Mouse (Mus musculus) common myeloid progenitor, adult 5-6 weeks (primary cell): ENCODE results near the gene Rabgap1l. TPM values are rescaled to one million over a fixed set of nuclear protein-coding genes. Genes with fewer than 3 reads are reported as not detected.
A peak's percentile ranks its signal among the peaks of the same experiment; 100 is the strongest.

Experiments
- ATAC-seq: replicated peaks from 2 replicates; pipeline ENCODE4 v1.8.0; 2016; ENCODE audit warnings: low read depth, mild to moderate bottlenecking, moderate TSS enrichment, inconsistent platforms; ENCODE audit not compliant: poor library complexity, severe bottlenecking
- total RNA-seq: library from RNA; stranded (forward); fragments of 200-1000, 187-1606 nt; gene quantifications from 2 replicates; pipeline ENCODE4 v1.2.3, GENCODE M21; 2017

Rabgap1l gene
- total RNA-seq, 1 experiment from 2014 or later: 304 TPM

DNA sequence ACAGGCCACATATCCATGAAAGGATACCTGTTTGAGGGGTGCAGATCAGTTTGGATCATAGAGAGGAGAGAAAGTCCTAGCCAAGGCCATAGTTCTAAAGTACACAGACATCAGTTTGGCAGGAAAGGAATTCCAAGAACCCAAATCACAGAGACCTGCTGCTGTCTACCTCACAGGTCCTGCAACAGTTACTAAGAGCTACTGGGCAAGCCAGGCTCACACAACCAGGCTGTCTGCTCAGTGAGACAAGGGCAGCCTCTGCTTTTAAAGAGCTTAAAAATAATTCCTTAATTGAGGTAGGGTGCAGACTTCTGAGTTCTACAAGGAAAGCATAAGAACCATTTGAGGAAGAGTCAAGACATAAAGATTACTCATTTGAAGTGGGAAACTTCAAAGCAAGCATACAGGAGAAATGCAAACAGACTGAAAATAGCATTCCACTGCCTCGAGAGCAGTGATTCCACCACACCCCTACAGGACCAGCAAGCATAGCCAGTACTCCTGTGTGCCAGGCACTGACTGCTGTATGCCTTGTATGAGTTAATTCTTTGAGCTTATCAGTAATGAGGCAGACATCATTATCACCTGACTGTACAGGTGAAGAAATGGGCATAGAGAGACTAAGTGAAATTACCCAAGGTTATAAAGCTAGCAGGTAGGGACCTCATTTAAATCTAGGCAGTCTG, 521.6 kb downstream of the Rabgap1l start:
- no peak for ATAC-seq

- ATAC-seq: peak; percentile 99
Observed at GRCm38 (mm10) chr1:160268322-160268721, 524.7 kb downstream of the Rabgap1l start.

GRCm38 (mm10) chr1:160263630-160264346, 529.2 kb downstream of the Rabgap1l start:
- ATAC-seq: no peak

DNA sequence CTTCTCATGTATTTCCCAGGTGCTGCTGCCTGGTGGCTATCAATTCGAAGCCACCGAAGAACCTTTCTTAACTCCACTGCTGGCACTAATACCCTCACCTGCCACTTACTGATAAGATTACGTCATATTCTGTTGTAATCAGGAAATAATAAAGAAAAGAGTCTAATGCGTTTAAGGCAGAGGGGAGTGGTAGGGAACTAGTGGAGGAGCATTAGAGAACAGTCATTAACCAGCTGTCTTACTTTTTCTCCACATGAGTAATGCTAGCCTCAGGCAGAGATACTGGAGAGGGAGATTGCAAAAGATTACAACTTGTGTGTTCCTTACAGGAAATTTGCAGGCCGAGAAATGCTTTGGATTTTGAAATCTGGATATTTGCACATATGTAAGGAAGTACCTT, 530.0 kb downstream of the Rabgap1l start:
- ATAC-seq: peak; percentile 42

- no peak for ATAC-seq
Observed at GRCm38 (mm10) chr1:160262415-160262814, 530.6 kb downstream of the Rabgap1l start.

DNA sequence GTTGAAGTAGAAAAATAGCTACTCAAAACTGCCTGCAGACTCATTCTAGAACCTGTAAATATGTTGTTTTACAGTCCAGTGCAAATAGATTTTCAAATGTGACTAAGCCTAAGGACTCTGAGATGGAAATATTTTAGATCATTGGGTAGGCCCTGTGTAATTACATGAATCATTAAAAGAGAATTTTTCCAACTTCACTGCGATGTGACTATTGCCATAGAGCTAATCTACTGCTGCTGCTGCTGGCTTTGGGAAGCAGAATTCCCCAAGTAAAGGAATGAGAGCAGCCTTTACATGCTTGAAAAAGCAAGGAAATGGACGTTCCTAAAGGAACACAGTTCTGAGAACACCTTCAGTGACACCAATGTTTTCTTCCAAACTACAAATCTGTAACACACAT, 531.2 kb downstream of the Rabgap1l start:
- ATAC-seq: no peak

GRCm38 (mm10) chr1:160260605-160261004, 532.4 kb downstream of the Rabgap1l start:
- no peak for ATAC-seq

GRCm38 (mm10) chr1:160259884-160260283, 533.1 kb downstream of the Rabgap1l start:
- ATAC-seq: no peak

GRCm38 (mm10) chr1:160253108-160253507, 539.9 kb downstream of the Rabgap1l start:
- no peak for ATAC-seq

DNA sequence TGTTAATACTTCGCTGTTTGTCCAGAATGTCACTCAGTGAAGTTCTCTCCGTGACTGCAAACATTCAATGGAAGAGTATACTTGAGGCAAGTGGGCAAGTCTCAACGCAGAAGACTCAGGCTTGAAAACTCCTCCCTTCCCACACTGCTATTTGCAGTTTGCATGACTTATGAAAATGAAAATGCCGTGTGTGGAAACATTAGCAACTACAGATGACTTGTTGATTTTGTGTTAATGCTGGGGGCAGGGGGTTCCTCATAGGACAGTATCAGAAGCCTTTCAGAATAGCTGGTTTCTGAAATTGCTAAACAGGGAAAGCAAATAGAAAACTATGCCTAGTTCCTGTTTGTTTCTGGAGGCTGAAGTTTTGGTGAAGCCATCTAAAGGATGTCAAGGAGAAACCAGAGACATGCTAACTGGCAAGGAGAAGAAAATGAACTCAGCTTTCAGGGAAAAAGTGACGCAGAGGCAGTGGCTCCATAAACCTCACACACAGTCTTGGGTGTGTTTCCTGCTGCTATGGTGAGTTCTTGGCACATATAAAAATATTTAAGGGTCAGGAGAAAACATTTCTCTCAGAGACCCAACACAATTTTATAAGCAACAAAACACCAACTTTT, 541.5 kb downstream of the Rabgap1l start:
- peak; percentile 43 for ATAC-seq

- ATAC-seq: no peak
Observed at GRCm38 (mm10) chr1:160250782-160251181, 542.2 kb downstream of the Rabgap1l start.

GRCm38 (mm10) chr1:160249786-160250185, 543.2 kb downstream of the Rabgap1l start:
- ATAC-seq: no peak

GRCm38 (mm10) chr1:160247473-160247872, 545.5 kb downstream of the Rabgap1l start:
- no peak for ATAC-seq

GRCm38 (mm10) chr1:160246844-160247243, 546.2 kb downstream of the Rabgap1l start:
- peak; percentile 50 for ATAC-seq

- peak; percentile 80 for ATAC-seq
Observed at GRCm38 (mm10) chr1:160245954-160246353, 547.1 kb downstream of the Rabgap1l start.

- no peak for ATAC-seq
Observed at GRCm38 (mm10) chr1:160244689-160245088, 548.3 kb downstream of the Rabgap1l start.

DNA sequence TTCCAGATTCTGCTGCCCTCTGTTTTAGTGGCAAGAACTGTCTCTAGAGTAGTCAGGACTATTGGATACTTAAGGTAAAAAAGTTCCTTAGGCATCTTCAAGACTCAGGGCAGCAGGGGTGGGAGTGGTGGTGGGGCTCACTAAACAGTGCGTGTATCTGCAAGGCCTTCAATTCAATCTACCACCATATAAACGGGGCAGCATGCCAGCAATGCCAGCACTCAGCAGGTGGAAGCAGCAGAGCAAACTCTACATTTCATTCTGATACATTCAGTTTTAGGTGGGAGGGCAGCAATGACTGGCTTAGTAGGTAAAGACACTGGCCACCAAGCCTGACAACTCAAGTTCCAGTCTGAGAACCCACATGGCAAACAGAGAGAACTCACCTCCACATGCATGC, 552.9 kb downstream of the Rabgap1l start:
- no peak for ATAC-seq

- no peak for ATAC-seq
Observed at GRCm38 (mm10) chr1:160238852-160239443, 554.1 kb downstream of the Rabgap1l start.

DNA sequence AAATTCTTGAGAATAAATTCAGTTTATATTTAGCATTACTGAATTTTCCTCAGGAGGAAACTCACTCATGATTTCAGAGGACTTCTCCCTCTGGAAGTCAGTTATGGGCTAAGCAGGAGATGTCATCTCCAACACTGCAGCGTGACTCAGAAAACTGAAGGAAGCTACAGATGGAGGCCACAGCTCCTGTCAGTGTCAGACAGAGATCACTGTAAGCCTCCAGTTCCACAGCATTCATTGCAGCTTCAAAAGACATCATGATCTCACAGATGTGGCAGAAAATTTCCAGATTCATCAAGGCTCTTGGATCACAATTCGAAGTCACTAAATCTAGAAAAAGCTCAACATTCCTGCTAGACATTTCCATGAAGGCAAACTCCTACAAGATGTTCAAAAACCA, 555.0 kb downstream of the Rabgap1l start:
- no peak for ATAC-seq

DNA sequence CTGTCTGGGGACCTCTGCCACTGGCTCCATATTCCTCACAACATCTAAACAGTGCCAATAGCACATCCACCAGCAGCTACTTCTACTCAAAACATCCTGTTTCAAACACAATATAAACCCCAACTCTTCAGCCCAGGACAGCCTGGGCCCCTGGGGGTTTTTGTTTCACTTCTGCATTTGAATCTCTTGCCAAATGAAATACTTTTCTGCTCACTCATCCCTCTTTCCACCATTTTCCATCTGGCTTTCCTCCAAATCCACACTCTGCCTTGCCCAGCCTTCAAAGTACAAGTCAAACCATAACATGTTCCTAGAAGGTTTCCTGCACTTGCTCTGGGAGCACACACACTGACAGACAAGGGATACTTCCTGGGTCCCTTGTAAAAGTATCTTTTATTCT, 559.1 kb downstream of the Rabgap1l start:
- ATAC-seq: peak; percentile 92

- no peak for ATAC-seq
Observed at GRCm38 (mm10) chr1:160232113-160232512, 560.9 kb downstream of the Rabgap1l start.
